Mouse (Mus musculus) erythroblast, embryonic 14.5 days (primary cell): ENCODE data around the gene Smarcd3.

Experiments
- GATA1 ChIP-seq: IDR thresholded peaks from 2 replicates; pipeline ENCODE4 v1.6.1; 2012; ENCODE audit warnings: low read length, inconsistent platforms, mixed read lengths
- TAL1 ChIP-seq: IDR thresholded peaks from 3 replicates; pipeline ENCODE4 v1.6.1; 2012; ENCODE audit warnings: low read length, inconsistent platforms, mixed read lengths

DNA sequence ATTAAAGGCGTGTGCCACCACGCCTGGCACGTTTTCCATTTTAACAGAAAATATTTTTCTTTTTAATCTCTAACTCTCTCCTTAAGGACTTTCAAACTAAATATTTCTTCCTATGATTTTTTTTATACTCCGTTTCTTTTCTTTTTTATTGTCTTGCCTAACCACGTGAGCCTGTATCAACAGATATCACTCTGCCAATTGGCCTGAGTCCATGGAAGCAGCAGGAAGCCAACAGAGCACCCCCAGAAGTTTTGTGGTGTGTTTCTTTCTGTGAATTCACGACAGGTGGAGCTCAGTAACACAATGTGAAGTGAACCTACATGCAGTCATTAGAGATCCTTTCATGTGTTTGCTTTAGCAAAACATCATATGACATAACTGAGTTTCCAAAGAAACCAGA lies 37.2 kb upstream of the Smarcd3 start:
- TF ChIP-seq TAL1 (no peak), GATA1 (no peak)
